Mouse (Mus musculus) forebrain, embryonic 15.5 days (tissue): ENCODE results near the gene Gm32742. TPM values are rescaled to one million over a fixed set of nuclear protein-coding genes. Genes with fewer than 3 reads are reported as not detected.
A peak's percentile ranks its signal among the peaks of the same experiment; 100 is the strongest.

Experiments used
- ATAC-seq: fragments of 200-750 bp; cut with Nextera tagmentation; replicated peaks from 2 replicates; pipeline ENCODE4 v1.8.0; 2017; ENCODE audit warnings: mild to moderate bottlenecking, moderate TSS enrichment, moderate library complexity
- H3K27ac ChIP-seq: fragments of 300-500 bp; sonication (generic); replicated peaks from 2 replicates; pipeline ENCODE4 v1.5.1; 2015; ENCODE audit warnings: mild to moderate bottlenecking, inconsistent platforms
- H3K27me3 ChIP-seq: fragments of 300-500 bp; sonication (generic); 2 replicates; pipeline ENCODE4 v1.6.1; 2015; ENCODE audit warnings: inconsistent platforms
- H3K36me3 ChIP-seq: fragments of 300-500 bp; sonication (generic); 2 replicates; pipeline ENCODE4 v1.6.1; 2015; ENCODE audit warnings: mild to moderate bottlenecking, inconsistent platforms
- H3K4me1 ChIP-seq: fragments of 300-500 bp; sonication (generic); 2 replicates; pipeline ENCODE4 v1.6.1; 2015; ENCODE audit warnings: inconsistent platforms
- H3K4me2 ChIP-seq: fragments of 300-500 bp; sonication (generic); replicated peaks from 2 replicates; pipeline ENCODE4 v1.6.1; 2015; ENCODE audit warnings: mild to moderate bottlenecking, inconsistent platforms
- H3K4me3 ChIP-seq: fragments of 300-500 bp; sonication (generic); 2 replicates; pipeline ENCODE4 v1.5.1; 2015; ENCODE audit warnings: mild to moderate bottlenecking, inconsistent platforms
- H3K9ac ChIP-seq: fragments of 300-500 bp; sonication (generic); replicated peaks from 2 replicates; pipeline ENCODE4 v1.6.1; 2015; ENCODE audit warnings: mild to moderate bottlenecking, inconsistent platforms
- H3K9me3 ChIP-seq: fragments of 300-500 bp; sonication (generic); 2 replicates; pipeline ENCODE4 v1.6.1; 2016; ENCODE audit warnings: inconsistent platforms
- WGBS: fragments of 180-500 bp; shearing (Covaris S2); methylation state at CpG from one replicate; pipeline ENCODE4 v1.1.7; 2015; ENCODE audit warnings: mixed read lengths; 5-methylcytosine and 5-hydroxymethylcytosine counted together
- microRNA counts: library from miRNA; unstranded; fragments of <30 nt; microRNA quantifications from one replicate; lab custom pipeline; 2016
- microRNA-seq: library from miRNA; unstranded; fragments of <30 nt; microRNA quantifications from one replicate; pipeline ENCODE4, GENCODE M21; 2016
- polyA plus RNA-seq: library from polyadenylated mRNA; unstranded; fragments of >200 nt; fragmentation: Nextera tagmentation; extraction: Ambion mirVana; gene quantifications from 2 replicates; pipeline ENCODE4 v1.2.1, GENCODE M21; 2015

Gm32742 gene
- polyA plus RNA-seq, 1 experiment from 2014 or later, result not detected

DNA sequence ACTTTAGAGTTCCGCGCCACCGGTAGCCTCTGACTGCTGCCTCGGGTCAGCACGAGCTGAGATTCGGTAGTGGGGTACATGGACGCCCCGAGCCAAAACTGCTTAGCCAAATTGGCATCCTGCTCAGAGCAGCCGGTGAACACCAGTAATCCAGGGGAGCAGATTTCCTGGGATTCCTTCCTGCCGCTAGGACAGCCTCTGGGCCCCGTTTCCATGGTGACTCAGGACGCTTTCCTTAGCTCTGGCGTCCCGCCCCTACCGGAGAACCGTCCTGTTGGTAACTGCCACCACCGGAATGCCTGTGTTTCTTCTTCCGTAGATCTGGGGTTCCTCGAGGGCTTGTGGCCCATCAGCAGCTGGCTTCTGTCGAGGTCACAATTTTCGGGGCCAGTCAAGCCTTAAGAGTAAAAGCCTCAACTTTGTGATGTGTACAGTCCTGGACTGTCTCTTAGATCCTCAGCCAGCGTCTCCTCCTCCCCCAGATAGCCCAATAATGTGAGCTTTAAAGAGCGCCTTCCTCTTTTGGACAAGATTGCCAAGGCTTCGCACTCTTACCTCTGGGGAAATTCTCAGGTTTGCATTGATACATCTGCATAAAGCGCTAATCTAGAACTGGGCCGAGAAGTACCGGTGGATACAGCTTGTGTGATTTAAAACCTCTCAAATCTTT lies 63.4 kb downstream of the Gm32742 start, which contains the start of gene 4833427G06Rik:
Gene 4833427G06Rik (minus strand): TSS at position 323 of the 670 bp plus-strand sequence.
- H3K9ac ChIP-seq, result peak within 1 kb of the TSS; percentile 19; the same call in 1 of the 2 replicates
- WGBS, result 9% methylated on average over 27 of the region's 27 CpGs
- peak; percentile 77 for ATAC-seq

DNA sequence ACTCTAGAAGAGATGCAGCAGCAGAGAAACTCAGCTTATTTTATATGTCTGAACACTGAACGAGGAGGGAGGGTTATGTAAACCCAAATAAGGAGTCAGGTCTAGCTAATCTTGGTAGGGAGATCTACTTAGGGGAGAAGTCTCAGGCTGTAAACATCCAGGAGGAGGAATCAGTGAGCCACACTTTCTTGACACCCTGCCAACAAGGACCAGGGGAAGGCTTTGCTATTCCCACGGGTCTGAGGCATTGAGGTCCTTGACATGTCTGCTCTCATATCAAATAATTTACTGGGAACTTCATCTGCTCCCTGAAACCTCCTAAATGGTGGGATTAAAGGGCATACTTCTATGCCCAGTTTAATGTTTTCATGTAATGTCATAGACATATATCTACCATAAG lies 69.0 kb downstream of the Gm32742 start:
- 59% methylated on average over 2 of the region's 2 CpGs for WGBS
- Histone ChIP-seq H3K9me3 (no peaks in the 10 kb centered on the region), H3K36me3 (no peaks in the 10 kb centered on the region), H3K27ac (no peak overlapping the region), H3K27me3 (no peaks in the 10 kb centered on the region), H3K4me2 (no peak overlapping the region), H3K9ac (no peak overlapping the region), H3K4me3 (no peak overlapping the region), H3K4me1 (no peaks in the 10 kb centered on the region)
- no peak for ATAC-seq

More for the DNA sequence above, 63.4 kb downstream of the Gm32742 start, which contains the start of gene 4833427G06Rik:
- Histone ChIP-seq H3K27me3 (peaks cover 17% of the 10 kb centered on the region; the same call in 1 of the 2 replicates), H3K27ac (no peak within 1 kb of the TSS), H3K9me3 (no peaks in the 10 kb centered on the region), H3K36me3 (no peaks in the 10 kb centered on the region), H3K4me1 (peaks cover 14% of the 10 kb centered on the region), H3K4me3 (peak within 1 kb of the TSS; percentile 55), H3K4me2 (peak within 1 kb of the TSS; percentile 98)

DNA sequence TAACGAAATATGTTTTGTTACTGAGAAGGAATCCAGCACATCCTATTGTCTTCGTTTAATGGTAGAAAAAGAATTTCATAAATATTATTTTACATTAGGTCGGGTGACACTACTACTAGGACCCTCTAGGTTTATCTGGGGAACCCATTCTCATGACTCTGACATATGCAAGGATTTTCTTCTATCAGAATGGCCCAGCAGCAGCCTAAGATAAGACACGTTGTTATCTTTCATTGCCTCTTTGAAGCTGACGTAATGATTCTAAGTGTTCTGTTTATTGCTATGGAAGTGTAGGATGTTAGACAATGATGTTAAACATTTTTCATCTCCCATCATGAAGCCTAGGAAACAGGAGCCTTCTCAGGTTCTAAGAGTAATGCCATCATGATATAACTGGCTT lies 71.6 kb downstream of the Gm32742 start:
- 85% methylated on average over 5 of the region's 5 CpGs for WGBS
- H3K9ac ChIP-seq, result no peak overlapping the region
- no peak overlapping the region for H3K4me2 ChIP-seq
- no peaks in the 10 kb centered on the region for H3K9me3 ChIP-seq
- ATAC-seq, result no peak
- H3K4me1 ChIP-seq, result peaks cover 5% of the 10 kb centered on the region; the same call in 1 of the 2 replicates
- H3K36me3 ChIP-seq, result no peaks in the 10 kb centered on the region
- H3K4me3 ChIP-seq, result no peak overlapping the region
- no peaks in the 10 kb centered on the region for H3K27me3 ChIP-seq
- no peak overlapping the region for H3K27ac ChIP-seq

DNA sequence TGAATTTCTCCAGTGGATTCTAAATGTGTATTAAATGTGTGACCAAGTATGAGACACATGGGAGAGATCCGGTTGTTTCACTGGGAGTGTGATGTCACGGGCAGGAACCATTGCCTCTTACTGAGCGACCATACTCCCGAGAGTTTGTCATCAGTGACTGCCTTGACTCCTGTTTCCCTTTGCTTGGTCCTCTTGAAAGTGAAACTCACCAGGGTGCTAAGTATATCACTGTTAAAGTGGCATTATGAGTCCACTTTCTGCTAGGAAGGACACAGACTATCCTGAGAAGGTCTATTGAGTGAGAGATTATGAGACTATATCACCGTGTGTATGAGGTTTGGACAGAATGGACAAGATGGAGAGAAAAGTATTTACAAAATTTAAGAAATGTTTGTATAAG lies 83.7 kb downstream of the Gm32742 start:
- Histone ChIP-seq H3K9me3 (no peaks in the 10 kb centered on the region), H3K27ac (no peak overlapping the region), H3K4me3 (no peak overlapping the region), H3K4me1 (peaks cover 8% of the 10 kb centered on the region), H3K9ac (no peak overlapping the region), H3K36me3 (no peaks in the 10 kb centered on the region), H3K27me3 (no peaks in the 10 kb centered on the region), H3K4me2 (no peak overlapping the region)
- ATAC-seq, result no peak
- 87% methylated on average over 5 of the region's 5 CpGs for WGBS

MicroRNAs within 50 kb of the gene (microRNA counts, 519-probe panel; counts per million panel counts)
- microRNA mmu-miR-34b-3p (lab: Ali Mortazavi, UCI) (2,252 counts per million, percentile 40 among the panel's probes with 10 or more counts), microRNA mmu-miR-34b-5p (lab: Ali Mortazavi, UCI) (2,363 counts per million, percentile 47 among the panel's probes with 10 or more counts), microRNA mmu-miR-34c (lab: Ali Mortazavi, UCI) (3,513 counts per million, percentile 84 among the panel's probes with 10 or more counts)

Small RNA genes within 50 kb of the gene (microRNA-seq; reads per million reads assigned to microRNA genes)
- gene Mir34b, result 24.6 reads per million, percentile 34 among the genes with 10 or more reads in this experiment
- 455 reads per million, percentile 71 among the genes with 10 or more reads in this experiment for gene Mir34c

Other genes starting within 250 kb of the Gm32742 start
- 19.5 and 21.2 TPM in 2 replicates for gene Sik2, start 156.4 kb downstream of the Gm32742 start, polyA plus RNA-seq
- gene Btg4, start 104.6 kb downstream of the Gm32742 start, polyA plus RNA-seq, result not detected in 2 replicates
- 1.5 and 1.9 TPM in 2 replicates for gene Layn, start 88.4 kb downstream of the Gm32742 start, polyA plus RNA-seq
- 0.32 and 1.1 TPM in 2 replicates for gene 4833427G06Rik, start 63.4 kb downstream of the Gm32742 start, polyA plus RNA-seq
- gene Pou2af1, start 48.2 kb upstream of the Gm32742 start, polyA plus RNA-seq, result 0.14 TPM in 1 of 2 replicates, not detected in the other
- gene Colca2, start 113.1 kb upstream of the Gm32742 start, polyA plus RNA-seq, result 0.70 and 1.1 TPM in 2 replicates
- gene 1810046K07Rik, start 163.4 kb upstream of the Gm32742 start, polyA plus RNA-seq, result not detected in 2 replicates